Mouse (Mus musculus) retina, adult 2 months (tissue): ENCODE measurements around the gene Pp2d1.
A peak's percentile ranks its signal among the peaks of the same experiment; 100 is the strongest.

ENCODE experiments used
- DNase-seq: peaks from one replicate; pipeline ENCODE4 v3.0.0-alpha.2; 2012; ENCODE audit warnings: low read depth, low spot score

Gene Pp2d1

DNA sequence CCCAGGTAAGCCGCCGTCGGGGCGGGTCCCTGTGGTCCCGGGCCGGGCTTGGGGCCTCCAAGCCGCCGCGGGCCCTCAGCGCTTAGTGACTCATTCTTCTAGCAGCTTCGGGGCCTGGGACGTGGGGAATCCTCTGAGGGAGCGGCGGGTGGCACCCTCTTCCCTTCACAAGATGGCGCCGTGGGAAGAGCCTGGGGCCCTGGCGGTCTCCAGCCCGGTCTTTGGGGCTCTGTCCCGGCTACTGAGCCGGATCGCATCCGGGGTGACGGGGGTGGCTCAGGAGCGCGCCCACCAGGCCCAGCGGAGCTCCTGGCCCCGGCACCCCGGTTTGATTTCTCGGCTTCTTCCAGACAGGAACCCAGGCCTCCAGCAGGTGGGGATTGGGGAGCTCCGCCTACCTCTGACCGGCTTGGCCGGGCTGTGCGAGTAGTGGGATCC is 59.6 kb downstream of the Pp2d1 start:
- no peak for DNase-seq

GRCm38 (mm10) chr17:53478858-53479603 is 60.2 kb downstream of the Pp2d1 start, which contains the start of gene Rab5a:
Gene Rab5a (plus strand): TSS chr17:53479234.
- DNase-seq = peak; percentile 96

DNA sequence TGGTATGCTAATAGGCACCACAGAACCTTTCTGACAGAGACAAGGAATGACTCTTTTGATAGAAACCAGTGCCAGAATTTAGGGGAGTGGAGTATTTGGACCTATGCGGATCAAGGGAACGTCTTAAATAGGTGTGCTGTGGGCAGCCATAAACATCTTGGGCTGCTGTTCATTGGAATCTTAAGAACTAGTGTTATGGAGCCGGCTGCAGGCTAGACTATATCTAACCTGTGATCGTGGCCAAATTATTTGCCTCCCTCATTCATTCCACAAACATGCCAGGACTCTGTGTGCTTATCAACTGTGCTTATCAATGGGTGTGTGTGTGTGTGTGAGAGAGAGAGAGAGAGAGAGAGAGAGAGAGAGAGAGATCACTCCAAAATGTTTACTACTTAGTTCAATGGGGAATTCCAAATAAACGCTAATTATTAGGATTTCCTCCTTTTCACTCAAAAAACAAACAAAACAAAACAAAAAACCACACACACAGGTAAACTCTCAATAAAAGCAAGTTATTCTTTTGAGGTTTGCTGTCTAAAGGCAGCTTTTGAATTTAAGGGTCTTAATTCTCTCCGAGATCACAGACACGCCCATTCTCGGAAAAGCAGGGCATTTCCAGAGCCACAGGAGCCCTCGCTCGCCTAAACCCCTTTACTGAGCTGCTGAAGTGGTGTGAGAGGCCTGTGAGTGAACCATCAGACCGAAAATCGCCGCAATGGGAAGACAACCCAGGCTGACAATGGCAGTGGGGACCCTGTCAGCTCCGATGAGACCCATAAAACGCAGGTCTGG is 61.0 kb downstream of the Pp2d1 start:
- no peak for DNase-seq

- DNase-seq = no peak
Measured at GRCm38 (mm10) chr17:53468697-53469096, 70.6 kb downstream of the Pp2d1 start.

DNA sequence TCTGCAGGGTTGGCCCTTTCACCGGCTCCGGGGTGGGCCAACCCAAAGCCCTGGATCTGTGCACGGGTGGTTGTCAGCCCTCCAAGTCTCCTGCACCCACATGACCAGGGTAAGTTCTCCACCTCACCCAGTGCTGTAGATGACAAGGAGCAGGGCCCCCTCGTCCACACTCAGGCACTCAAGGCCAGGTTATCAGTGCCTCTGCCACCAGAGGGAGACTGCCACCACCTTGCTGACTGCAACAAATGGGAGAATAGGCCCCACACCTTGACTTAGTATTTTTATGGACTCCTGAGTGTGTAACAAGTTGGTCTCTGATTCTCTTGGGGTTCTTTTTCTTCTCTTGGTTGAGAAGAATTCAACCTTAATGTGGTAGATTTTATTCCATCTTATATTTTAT is 73.7 kb downstream of the Pp2d1 start:
- no peak for DNase-seq

DNA sequence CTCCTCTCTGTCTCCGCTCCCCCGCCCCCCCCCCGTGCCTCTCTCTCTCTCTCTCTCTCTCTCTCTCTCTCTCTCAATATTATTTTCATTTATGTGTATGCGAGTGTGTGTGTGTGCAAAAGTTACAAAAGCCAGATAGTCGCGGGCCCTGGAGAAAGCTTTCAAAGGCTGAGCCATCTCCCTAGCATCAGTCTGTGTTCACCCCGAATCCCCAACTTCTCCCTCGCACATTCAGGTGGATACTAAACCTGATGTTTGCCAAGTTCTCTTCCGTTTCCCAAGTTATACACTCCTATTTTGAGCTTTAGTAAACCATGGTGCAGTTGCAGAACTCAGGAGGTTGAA is 75.8 kb downstream of the Pp2d1 start:
- DNase-seq = no peak

DNA sequence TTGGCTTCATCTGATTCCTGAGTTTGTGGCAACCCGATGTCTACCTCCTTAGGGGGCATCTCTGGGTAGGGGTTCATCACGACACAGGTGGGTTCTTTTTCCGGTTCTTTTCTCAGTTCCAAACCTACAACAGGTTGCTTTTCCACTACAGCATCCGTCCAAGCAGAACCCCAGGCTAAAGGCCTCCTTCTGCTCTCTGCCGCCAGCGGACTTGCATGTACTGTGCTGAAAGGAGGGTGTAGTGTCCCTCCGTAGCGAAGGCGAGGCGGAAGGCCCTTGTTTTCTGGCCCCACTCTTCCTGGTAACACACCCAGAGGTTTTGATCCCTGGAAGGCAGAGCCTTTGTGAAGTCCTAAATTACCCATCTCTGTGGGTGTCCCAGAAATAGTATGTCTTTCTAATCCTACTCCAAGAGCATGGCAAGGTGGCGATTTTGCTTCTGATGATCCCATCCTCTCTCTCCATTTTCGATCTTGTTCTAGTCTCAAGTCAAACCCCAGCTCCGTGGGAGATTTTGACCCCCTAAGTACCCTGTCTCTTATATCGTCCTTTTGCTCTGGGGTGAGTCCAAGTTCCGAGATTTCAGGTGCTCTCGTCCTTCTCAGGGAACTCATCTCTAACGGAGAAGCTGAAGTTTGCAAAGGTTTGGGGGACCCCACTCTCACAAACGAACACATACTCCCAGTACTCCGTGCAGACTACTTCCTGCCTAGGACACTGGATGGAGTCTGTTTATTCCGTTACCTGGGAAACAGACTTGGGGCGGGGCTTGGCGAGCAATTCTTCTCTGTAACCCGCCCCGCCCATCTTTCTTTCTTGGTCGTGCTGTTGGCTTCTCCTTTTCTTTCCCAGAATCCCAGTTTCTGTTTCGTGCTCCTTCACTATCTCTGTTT is 76.4 kb downstream of the Pp2d1 start, which contains the start of gene Efhb:
TSS of gene Efhb (minus strand) at position 719 of the 893 bp plus-strand sequence.
- DNase-seq = no peak
